In genomic region chrY:1285735-1286134, GRCm38 (mm10) we compare ENCODE assay signal across 8 mouse cellular contexts. TPM values are rescaled to one million over a fixed set of nuclear protein-coding genes. Genes with fewer than 3 reads are reported as not detected.
DNase-seq lines count a peak whose midpoint lies in the region; ATAC-seq and TF ChIP-seq lines count a peak whose summit lies in the region.

No protein-coding gene starts in this region.

- WGBS in forebrain, embryonic 14.5 days = no CpG with 5 or more reads among the region's 12 CpGs
- WGBS in intestine, embryonic 15.5 days = 4% methylated on average over 12 of the region's 12 CpGs
- WGBS in lung, postnatal 0 days = 4% methylated on average over 12 of the region's 12 CpGs

- H3K4me1 ChIP-seq in bone marrow macrophage, adult 2 months (ENCODE audit: control insufficient read depth, insufficient read depth, low read length) = no peaks in the 10 kb centered on the region
- H3K4me1 ChIP-seq in forebrain, embryonic 14.5 days (ENCODE audit: control insufficient read depth, insufficient read depth, low read length) = no peaks in the 10 kb centered on the region
- no peaks in the 10 kb centered on the region for H3K4me1 ChIP-seq in intestine, embryonic 15.5 days (replicated peaks)
- H3K4me1 ChIP-seq in lung, postnatal 0 days (ENCODE audit: insufficient read depth, low read depth, low read length) = no peaks in the 10 kb centered on the region

- TF ChIP-seq POLR2A in bone marrow macrophage, adult 2 months (IDR thresholded peaks at IDR 0.05; ENCODE audit: borderline replicate concordance, low read depth, low read length) = no peak

- H3K9me3 ChIP-seq in forebrain, embryonic 14.5 days (replicated peaks; ENCODE audit: control insufficient read depth, low read length) = no peaks in the 10 kb centered on the region
- no peaks in the 10 kb centered on the region for H3K9me3 ChIP-seq in intestine, embryonic 15.5 days
- no peaks in the 10 kb centered on the region for H3K9me3 ChIP-seq in lung, postnatal 0 days (ENCODE audit: low read length)

- intact Hi-C loops in heart, postnatal 25 days (cut with DNase I) = no loop called here

- peak overlapping the region; percentile 34 for H3K4me2 ChIP-seq in forebrain, embryonic 14.5 days (ENCODE audit: low read length)
- H3K4me2 ChIP-seq in intestine, embryonic 15.5 days (replicated peaks) = no peak overlapping the region
- peak overlapping the region; percentile 5; the same call in 1 of the 2 replicates for H3K4me2 ChIP-seq in lung, postnatal 0 days (replicated peaks; ENCODE audit: low read depth, low read length)

- no peaks in the 10 kb centered on the region for H3K27me3 ChIP-seq in forebrain, embryonic 14.5 days (replicated peaks; ENCODE audit: control insufficient read depth, insufficient read depth, low read length)
- no peaks in the 10 kb centered on the region for H3K27me3 ChIP-seq in intestine, embryonic 15.5 days (replicated peaks)
- no peaks in the 10 kb centered on the region for H3K27me3 ChIP-seq in lung, postnatal 0 days (replicated peaks; ENCODE audit: insufficient read depth, low read length)

- H3K27ac ChIP-seq in bone marrow macrophage, adult 2 months (ENCODE audit: insufficient read depth, low read depth, low read length) = peak overlapping the region; percentile 91
- H3K27ac ChIP-seq in forebrain, embryonic 14.5 days (ENCODE audit: low read depth, low read length) = no peak overlapping the region
- 0 out of 2 replicates have a peak overlapping the region, but pooled peaks have one; percentile 17 for H3K27ac ChIP-seq in intestine, embryonic 15.5 days
- H3K27ac ChIP-seq in lung, postnatal 0 days (ENCODE audit: low read length) = peak overlapping the region; percentile 69; the same call in 1 of the 2 replicates

- DNase-seq in heart, adult 11 months = peak; percentile 80
- DNase-seq in heart, postnatal 25 days (ENCODE audit: low spot score) = no peak
- peak; percentile 13 for DNase-seq in forebrain, embryonic 14.5 days (ENCODE audit: low spot score)
- peak; percentile 14 for DNase-seq in lung, postnatal 0 days (ENCODE audit: low spot score)
- peak; percentile 15 for DNase-seq in retina, embryonic 14.5 days (ENCODE audit: low spot score)
- DNase-seq in cerebellum, adult 11 months = no peak

- peak overlapping the region; percentile 63 for H3K4me3 ChIP-seq in bone marrow macrophage, adult 2 months (ENCODE audit: insufficient read depth, low read length)
- H3K4me3 ChIP-seq in forebrain, embryonic 14.5 days (ENCODE audit: low read depth, low read length) = peak overlapping the region; percentile 31
- peak overlapping the region; percentile 34 for H3K4me3 ChIP-seq in intestine, embryonic 15.5 days (replicated peaks)
- peak overlapping the region; percentile 38 for H3K4me3 ChIP-seq in lung, postnatal 0 days (ENCODE audit: low read depth, low read length)

- ATAC-seq in forebrain, embryonic 14.5 days = no peak
- peak; percentile 55; the same call in 1 of the 2 replicates for ATAC-seq in intestine, embryonic 15.5 days
- peak; percentile 56 for ATAC-seq in lung, postnatal 0 days

- no peak for TF ChIP-seq CTCF in bone marrow macrophage, adult 2 months (IDR thresholded peaks at IDR 0.05; ENCODE audit: low read depth, low read length)
- TF ChIP-seq CTCF in lung, postnatal 0 days (IDR thresholded peaks at IDR 0.05) = no peak

- no peaks in the 10 kb centered on the region for H3K36me3 ChIP-seq in forebrain, embryonic 14.5 days (ENCODE audit: control insufficient read depth, insufficient read depth, low read length)
- H3K36me3 ChIP-seq in intestine, embryonic 15.5 days = no peaks in the 10 kb centered on the region
- H3K36me3 ChIP-seq in lung, postnatal 0 days (ENCODE audit: insufficient read depth, low read length) = no peaks in the 10 kb centered on the region

- H3K9ac ChIP-seq in forebrain, embryonic 14.5 days (ENCODE audit: low read length) = peak overlapping the region; percentile 49
- no peak overlapping the region for H3K9ac ChIP-seq in intestine, embryonic 15.5 days
- H3K9ac ChIP-seq in lung, postnatal 0 days (replicated peaks; ENCODE audit: low read depth) = peak overlapping the region; percentile 34; the same call in 1 of the 2 replicates

- TF ChIP-seq EP300 in lung, postnatal 0 days (IDR thresholded peaks at IDR 0.05) = no peak

RNA-seq across cellular contexts. Expression of gene Ddx3y, which starts 0.7 kb away (rescaled TPM):
- total RNA-seq in heart, postnatal 25 days (2021) = 10 to 100 TPM in 1 of 2 experiments, not detected in 1; 56.7 TPM
- polyA plus RNA-seq in bone marrow macrophage, adult 2 months (2012; ENCODE audit: insufficient read depth, insufficient read length, missing spikeins) = not detected in 2 replicates
- 22.5 and 26.0 TPM in 2 replicates for polyA plus RNA-seq in forebrain, embryonic 14.5 days (2014; fragmentation: Nextera tagmentation; extraction: Ambion mirVana)
- polyA plus RNA-seq in intestine, embryonic 15.5 days (2015; fragmentation: Nextera tagmentation; extraction: Ambion mirVana) = 21.0 and 24.6 TPM in 2 replicates
- not detected in 2 replicates for polyA plus RNA-seq in lung, postnatal 0 days (2015; fragmentation: Nextera tagmentation; extraction: Ambion mirVana)

RNA-seq across cellular contexts. Expression of gene Uty, which starts 40.2 kb away (rescaled TPM):
- total RNA-seq in heart, postnatal 25 days (2021) = 10 to 100 TPM in 1 of 2 experiments, not detected in 1; 20.0 TPM
- polyA plus RNA-seq in bone marrow macrophage, adult 2 months (2012; ENCODE audit: insufficient read depth, insufficient read length, missing spikeins) = not detected in 2 replicates
- polyA plus RNA-seq in forebrain, embryonic 14.5 days (2014; fragmentation: Nextera tagmentation; extraction: Ambion mirVana) = 15.4 and 17.6 TPM in 2 replicates
- polyA plus RNA-seq in intestine, embryonic 15.5 days (2015; fragmentation: Nextera tagmentation; extraction: Ambion mirVana) = 10.7 and 10.9 TPM in 2 replicates
- polyA plus RNA-seq in lung, postnatal 0 days (2015; fragmentation: Nextera tagmentation; extraction: Ambion mirVana) = not detected in 2 replicates

Comparison
In these comparisons a context has a peak if more than half of its experiments do, and no peak if none do; other contexts are left out.
1. DNase-seq: peak in heart, adult 11 months (single experiment), forebrain, embryonic 14.5 days (single experiment), lung, postnatal 0 days (single experiment) and retina, embryonic 14.5 days (single experiment); none in heart, postnatal 25 days (single experiment) and cerebellum, adult 11 months (single experiment).
2. Peak in every context shown above with its lines, with median percentiles within 50 percentile points of each other: H3K4me3 ChIP-seq.